Mouse (Mus musculus) midbrain, embryonic 11.5 days (tissue): ENCODE results near the gene Olfr9. TPM values are rescaled to one million over a fixed set of nuclear protein-coding genes. Genes with fewer than 3 reads are reported as not detected.
"Not testable (repeated sequence)": the region's sequence is repeated elsewhere in the genome, so short reads cannot be mapped to it uniquely, and the experiment has no call there.

Experiments used
- ATAC-seq: fragments of 200-750 bp; cut with Nextera tagmentation; 2 replicates; pipeline ENCODE4 v1.8.0; 2017; ENCODE audit warnings: moderate TSS enrichment, moderate library complexity; ENCODE audit not compliant: low FRiP score
- DNase-seq: peaks from one replicate; pipeline ENCODE4 v3.0.0; 2015; ENCODE audit warnings: low spot score; ENCODE audit errors: missing footprints
- H3K27ac ChIP-seq: fragments of 300-500 bp; sonication (generic); 2 replicates; pipeline ENCODE4 v1.5.1; 2014; ENCODE audit warnings: low read depth, low read length
- H3K27me3 ChIP-seq: fragments of 300-500 bp; sonication (generic); 2 replicates; pipeline ENCODE4 v1.6.1; 2014; ENCODE audit warnings: mild to moderate bottlenecking, low read length, moderate library complexity, mixed read lengths; ENCODE audit not compliant: control insufficient read depth, insufficient read depth
- H3K36me3 ChIP-seq: fragments of 300-500 bp; sonication (generic); 2 replicates; pipeline ENCODE4 v1.6.1; 2014; ENCODE audit warnings: mild to moderate bottlenecking, low read length, moderate library complexity, mixed read lengths; ENCODE audit not compliant: control insufficient read depth, insufficient read depth
- H3K4me1 ChIP-seq: fragments of 300-500 bp; sonication (generic); 2 replicates; pipeline ENCODE4 v1.6.1; 2014; ENCODE audit warnings: low read length; ENCODE audit not compliant: control insufficient read depth, insufficient read depth
- H3K4me2 ChIP-seq: fragments of 300-500 bp; sonication (generic); 2 replicates; pipeline ENCODE4 v1.6.1; 2014; ENCODE audit warnings: mild to moderate bottlenecking, moderate library complexity
- H3K4me3 ChIP-seq: fragments of 300-500 bp; sonication (generic); 2 replicates; pipeline ENCODE4 v1.5.1; 2014; ENCODE audit warnings: low read depth, low read length
- H3K9ac ChIP-seq: fragments of 300-500 bp; sonication (generic); 2 replicates; pipeline ENCODE4 v1.6.1; 2014; ENCODE audit warnings: low read length
- H3K9me3 ChIP-seq: fragments of 300-500 bp; sonication (generic); 2 replicates; pipeline ENCODE4 v1.6.1; 2016; ENCODE audit warnings: low read length; ENCODE audit not compliant: control insufficient read depth
- WGBS: fragments of 180-500 bp; shearing (Covaris S2); extraction: QIAGEN DNeasy Blood & Tissue Kit; methylation state at CpG from one replicate; pipeline ENCODE4 v1.1.7; 2014; 5-methylcytosine and 5-hydroxymethylcytosine counted together
- polyA plus RNA-seq: library from polyadenylated mRNA; unstranded; fragments of >200 nt; fragmentation: Nextera tagmentation; extraction: Ambion mirVana; gene quantifications from 2 replicates; pipeline ENCODE4 v1.2.1, GENCODE M21; 2014

Olfr9 gene
- polyA plus RNA-seq, 1 experiment from 2014 or later = not detected

GRCm38 (mm10) chr10:128990994-128991393 lies 1.8 kb downstream of the Olfr9 start:
- Histone ChIP-seq H3K27me3 (no peaks in the 10 kb centered on the region), H3K9me3 (no peaks in the 10 kb centered on the region), H3K36me3 (no peaks in the 10 kb centered on the region), H3K9ac (no peak overlapping the region), H3K4me2 (no peak overlapping the region), H3K27ac (no peak overlapping the region), H3K4me1 (no peaks in the 10 kb centered on the region), H3K4me3 (no peak overlapping the region)
- ATAC-seq = no peak
- no peak for DNase-seq

- Histone ChIP-seq H3K9me3 (no peaks in the 10 kb centered on the region), H3K4me1 (no peaks in the 10 kb centered on the region), H3K27ac (no peak overlapping the region), H3K4me3 (no peak overlapping the region), H3K4me2 (no peak overlapping the region), H3K9ac (no peak overlapping the region), H3K27me3 (no peaks in the 10 kb centered on the region), H3K36me3 (no peaks in the 10 kb centered on the region)
- WGBS = 100% methylated on average over 1 of the region's 1 CpGs
- DNase-seq = no peak
- no peak for ATAC-seq
Measured at GRCm38 (mm10) chr10:128995796-128996195, 6.6 kb downstream of the Olfr9 start.

GRCm38 (mm10) chr10:128996523-128997040 lies 7.4 kb downstream of the Olfr9 start:
- DNase-seq (no peak), ATAC-seq (peak; percentile 35; the same call in 1 of the 2 replicates)
- no peak overlapping the region for H3K4me2 ChIP-seq
- no peaks in the 10 kb centered on the region for H3K4me1 ChIP-seq
- H3K27ac ChIP-seq = no peak overlapping the region
- no peak overlapping the region for H3K4me3 ChIP-seq
- H3K9ac ChIP-seq = no peak overlapping the region
- H3K36me3 ChIP-seq = no peaks in the 10 kb centered on the region
- no peaks in the 10 kb centered on the region for H3K9me3 ChIP-seq
- 80% methylated on average over 4 of the region's 4 CpGs for WGBS
- no peaks in the 10 kb centered on the region for H3K27me3 ChIP-seq

GRCm38 (mm10) chr10:129004032-129004920 lies 15.0 kb downstream of the Olfr9 start:
- Histone ChIP-seq H3K9ac (no peak overlapping the region), H3K27ac (no peak overlapping the region), H3K4me2 (no peak overlapping the region), H3K36me3 (no peaks in the 10 kb centered on the region), H3K4me3 (no peak overlapping the region), H3K9me3 (no peaks in the 10 kb centered on the region; the same call in 1 of the 2 replicates), H3K4me1 (no peaks in the 10 kb centered on the region), H3K27me3 (no peaks in the 10 kb centered on the region)
- WGBS = 69% methylated on average over 14 of the region's 14 CpGs
- ATAC-seq = no peak
- DNase-seq = no peak

GRCm38 (mm10) chr10:129010288-129010841 lies 21.1 kb downstream of the Olfr9 start, which contains the start of gene Olfr763:
Gene Olfr763 (plus strand): TSS chr10:129010791.
- no peak for ATAC-seq
- Histone ChIP-seq H3K9ac (no peak within 1 kb of the TSS), H3K36me3 (no peaks in the 10 kb centered on the region), H3K4me1 (no peaks in the 10 kb centered on the region), H3K9me3 (no peaks in the 10 kb centered on the region; the same call in 1 of the 2 replicates), H3K27me3 (no peaks in the 10 kb centered on the region), H3K4me2 (no peak within 1 kb of the TSS), H3K27ac (no peak within 1 kb of the TSS), H3K4me3 (no peak within 1 kb of the TSS)
- 78% methylated on average over 2 of the region's 2 CpGs for WGBS
- no peak for DNase-seq

GRCm38 (mm10) chr10:129011511-129011910 lies 22.3 kb downstream of the Olfr9 start:
- H3K36me3 ChIP-seq, H3K4me3 ChIP-seq, DNase-seq, H3K27ac ChIP-seq, H3K9me3 ChIP-seq, H3K4me2 ChIP-seq, H3K9ac ChIP-seq, H3K27me3 ChIP-seq, H3K4me1 ChIP-seq: not testable (repeated sequence)
- 67% methylated on average over 2 of the region's 5 CpGs for WGBS
- ATAC-seq = peak; percentile 61; the same call in 1 of the 2 replicates

GRCm38 (mm10) chr10:129014477-129014876 lies 25.2 kb downstream of the Olfr9 start:
- H3K4me2 ChIP-seq = no peak overlapping the region
- no peak for DNase-seq

GRCm38 (mm10) chr10:129023319-129023718 lies 34.1 kb downstream of the Olfr9 start:
- no peaks in the 10 kb centered on the region for H3K36me3 ChIP-seq
- no peak overlapping the region for H3K4me3 ChIP-seq
- H3K4me1 ChIP-seq = no peaks in the 10 kb centered on the region
- no peak overlapping the region for H3K4me2 ChIP-seq
- H3K27ac ChIP-seq = no peak overlapping the region
- H3K9ac ChIP-seq = no peak overlapping the region
- DNase-seq (no peak), ATAC-seq (no peak)
- no peaks in the 10 kb centered on the region for H3K9me3 ChIP-seq
- no peaks in the 10 kb centered on the region for H3K27me3 ChIP-seq

More at GRCm38 (mm10) chr10:129014477-129014876, 25.2 kb downstream of the Olfr9 start:
- Histone ChIP-seq H3K27me3 (no peaks in the 10 kb centered on the region), H3K9ac (no peak overlapping the region), H3K4me1 (no peaks in the 10 kb centered on the region), H3K36me3 (no peaks in the 10 kb centered on the region), H3K27ac (no peak overlapping the region), H3K9me3 (no peaks in the 10 kb centered on the region), H3K4me3 (no peak overlapping the region)
- no peak for ATAC-seq

- Histone ChIP-seq H3K27ac (no peak overlapping the region), H3K4me2 (no peak overlapping the region), H3K36me3 (no peaks in the 10 kb centered on the region), H3K4me3 (no peak overlapping the region), H3K9me3 (no peaks in the 10 kb centered on the region), H3K4me1 (no peaks in the 10 kb centered on the region), H3K9ac (no peak overlapping the region), H3K27me3 (no peaks in the 10 kb centered on the region)
- WGBS = 65% methylated on average over 3 of the region's 3 CpGs
- ATAC-seq = peak; percentile 84
- peak; percentile 95 for DNase-seq
Measured at GRCm38 (mm10) chr10:129026018-129026662, 36.9 kb downstream of the Olfr9 start.
